Mouse (Mus musculus) neural tube, embryonic 11.5 days (tissue): ENCODE data around the gene Kirrel2. TPM values are rescaled to one million over a fixed set of nuclear protein-coding genes. Genes with fewer than 3 reads are reported as not detected.
A peak's percentile ranks its signal among the peaks of the same experiment; 100 is the strongest.
"Not testable (repeated sequence)": the region's sequence is repeated elsewhere in the genome, so short reads cannot be mapped to it uniquely, and the experiment has no call there.

Source experiments
- ATAC-seq: fragments of 200-750 bp; cut with Nextera tagmentation; 2 replicates; pipeline ENCODE4 v1.8.0; 2017; ENCODE audit warnings: moderate number of reproducible peaks, mild to moderate bottlenecking, moderate TSS enrichment, moderate library complexity; ENCODE audit not compliant: insufficient read depth, low FRiP score, low TSS enrichment
- DNase-seq: peaks from one replicate; pipeline ENCODE4 v3.0.0-alpha.2; 2015; ENCODE audit warnings: low spot score
- H3K27ac ChIP-seq: fragments of 300-500 bp; sonication (generic); 2 replicates; pipeline ENCODE4 v1.5.1; 2014; ENCODE audit warnings: low read depth, mild to moderate bottlenecking, low read length
- H3K27me3 ChIP-seq: fragments of 300-500 bp; sonication (generic); 2 replicates; pipeline ENCODE4 v1.6.1; 2014; ENCODE audit warnings: mild to moderate bottlenecking, low read length, mixed read lengths; ENCODE audit not compliant: control insufficient read depth, insufficient read depth
- H3K36me3 ChIP-seq: fragments of 300-500 bp; sonication (generic); 2 replicates; pipeline ENCODE4 v1.6.1; 2014; ENCODE audit warnings: mild to moderate bottlenecking, low read length, moderate library complexity, mixed read lengths; ENCODE audit not compliant: control insufficient read depth, insufficient read depth
- H3K4me1 ChIP-seq: fragments of 300-500 bp; sonication (generic); 2 replicates; pipeline ENCODE4 v1.6.1; 2014; ENCODE audit warnings: low read length, mixed read lengths; ENCODE audit not compliant: control insufficient read depth, insufficient read depth
- H3K4me2 ChIP-seq: fragments of 300-500 bp; sonication (generic); 2 replicates; pipeline ENCODE4 v1.6.1; 2014; ENCODE audit warnings: low read depth, mild to moderate bottlenecking, moderate library complexity
- H3K4me3 ChIP-seq: fragments of 300-500 bp; sonication (generic); 2 replicates; pipeline ENCODE4 v1.5.1; 2014; ENCODE audit warnings: low read depth, low read length
- H3K9ac ChIP-seq: fragments of 300-500 bp; sonication (generic); 2 replicates; pipeline ENCODE4 v1.6.1; 2014; ENCODE audit warnings: mild to moderate bottlenecking, low read length
- H3K9me3 ChIP-seq: fragments of 300-500 bp; sonication (generic); 2 replicates; pipeline ENCODE4 v1.6.1; 2016; ENCODE audit warnings: low read length; ENCODE audit not compliant: control insufficient read depth
- WGBS: fragments of 180-500 bp; shearing (Covaris S2); extraction: QIAGEN DNeasy Blood & Tissue Kit; methylation state at CpG from one replicate; pipeline ENCODE4 v1.1.7; 2014; 5-methylcytosine and 5-hydroxymethylcytosine counted together
- polyA plus RNA-seq: library from polyadenylated mRNA; unstranded; fragments of >200 nt; fragmentation: Nextera tagmentation; extraction: Ambion mirVana; gene quantifications from 2 replicates; pipeline ENCODE4 v1.2.1, GENCODE M21; 2014

Kirrel2 gene
- 19.0 and 19.6 TPM in 2 replicates for polyA plus RNA-seq

DNA sequence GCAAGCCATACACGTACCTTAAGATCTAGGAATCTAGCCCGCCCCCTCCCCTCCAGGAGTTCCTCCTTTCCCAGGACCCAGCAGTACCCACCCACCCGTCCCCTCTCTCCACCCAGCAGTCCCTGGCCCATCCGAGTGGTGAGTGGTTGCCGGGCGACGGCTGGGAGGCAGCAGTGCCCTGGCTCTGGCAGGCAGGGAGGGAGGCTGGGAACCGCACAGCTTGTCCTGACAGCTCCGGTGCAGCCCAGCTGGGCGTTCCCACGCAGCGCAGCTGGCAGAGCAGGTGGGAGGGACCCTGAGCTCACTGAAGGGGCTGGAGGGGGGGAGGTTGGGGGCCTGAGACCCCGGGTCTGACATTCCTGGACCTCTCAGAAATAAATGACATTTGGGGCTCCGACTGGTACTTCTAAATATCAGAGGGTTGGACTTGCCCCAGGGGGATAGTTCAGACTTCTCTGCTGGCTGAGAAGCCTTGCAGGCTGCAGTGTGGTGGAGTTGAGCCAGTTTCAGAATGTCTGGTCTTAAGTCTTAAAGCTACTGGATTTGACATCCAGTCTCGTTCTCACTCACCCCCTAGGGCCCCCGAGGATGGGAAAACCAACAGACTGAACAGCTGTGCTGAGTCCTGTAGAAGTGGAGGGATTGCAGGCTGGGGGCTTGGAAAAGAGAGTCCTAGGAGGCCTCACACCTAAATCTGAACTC lies at the start of gene Kirrel2, which contains the start of gene Nphs1:
Kirrel2 (minus strand) TSS at position 62 of the 702 bp plus-strand sequence.
Nphs1 (plus strand) TSS at position 687 of the 702 bp plus-strand sequence.
- peak within 1 kb of the TSS; percentile 26 for H3K4me3 ChIP-seq
- H3K9ac ChIP-seq, result peak within 1 kb of the TSS; percentile 30; the same call in 1 of the 2 replicates

DNA sequence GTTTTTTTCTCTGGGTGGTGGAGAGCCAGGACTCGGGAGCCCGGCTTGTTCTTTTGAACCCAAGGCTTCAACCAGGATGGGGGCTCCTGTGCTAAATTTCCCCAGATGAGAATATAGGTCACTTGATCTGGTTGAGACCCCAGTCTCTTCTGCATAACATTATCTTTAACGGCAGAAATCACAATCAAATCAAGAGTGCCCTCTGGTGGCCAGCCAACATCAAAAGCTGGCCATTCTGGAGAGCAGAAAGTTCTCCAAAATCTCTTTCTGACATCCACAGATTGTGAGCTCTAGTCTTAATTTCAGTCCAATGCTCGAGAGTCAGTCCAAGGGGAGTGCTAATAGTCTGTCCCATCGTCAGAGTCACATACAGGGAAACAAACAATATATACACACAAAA lies 43.7 kb upstream of the Kirrel2 start:
- not testable (repeated sequence) for H3K4me2 ChIP-seq, H3K36me3 ChIP-seq, H3K4me1 ChIP-seq, H3K27me3 ChIP-seq, H3K9me3 ChIP-seq, H3K27ac ChIP-seq, H3K9ac ChIP-seq, H3K4me3 ChIP-seq, DNase-seq, ATAC-seq
- WGBS, result 82% methylated on average over 5 of the region's 5 CpGs

More for the DNA sequence above, at the start of gene Kirrel2, which contains the start of gene Nphs1:
- H3K27me3 ChIP-seq, result peaks cover 87% of the 10 kb centered on the region
- H3K27ac ChIP-seq, result peak within 1 kb of the TSS; percentile 47
- ATAC-seq (peak; percentile 90), DNase-seq (peak; percentile 87)
- peak within 1 kb of the TSS; percentile 41 for H3K4me2 ChIP-seq
- H3K36me3 ChIP-seq, result no peaks in the 10 kb centered on the region
- H3K4me1 ChIP-seq, result peaks cover 14% of the 10 kb centered on the region
- WGBS, result under 1% methylated on average over 16 of the region's 16 CpGs
- no peaks in the 10 kb centered on the region for H3K9me3 ChIP-seq

DNA sequence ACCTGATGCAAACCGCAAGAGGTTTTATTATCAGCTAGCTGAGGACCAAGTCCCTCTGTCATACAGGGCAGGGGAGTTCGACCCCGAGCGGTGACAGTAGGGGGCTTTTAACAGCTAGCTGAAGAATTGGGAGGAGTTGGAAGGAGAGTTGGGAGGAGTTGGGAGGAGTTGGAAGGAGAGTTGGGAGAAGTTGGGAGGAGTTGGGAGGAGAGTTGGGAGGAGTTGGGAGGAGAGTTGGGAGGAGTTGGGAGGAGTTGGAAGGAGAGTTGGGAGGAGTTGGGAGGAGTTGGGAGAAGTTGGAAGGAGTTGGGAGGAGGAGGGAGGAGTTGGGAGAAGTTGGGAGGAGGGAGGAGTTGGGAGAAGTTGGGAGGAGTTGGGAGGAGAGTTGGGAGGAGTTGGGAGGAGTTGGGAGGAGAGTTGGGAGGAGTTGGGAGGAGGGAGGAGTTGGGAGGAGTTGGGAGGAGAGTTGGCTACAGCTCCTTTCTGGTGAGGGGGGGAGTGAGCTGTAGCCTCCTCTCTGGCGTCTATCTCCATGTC lies 38.1 kb upstream of the Kirrel2 start:
- not testable (repeated sequence) for H3K4me3 ChIP-seq, H3K27ac ChIP-seq, H3K4me1 ChIP-seq, H3K27me3 ChIP-seq, H3K9ac ChIP-seq, H3K9me3 ChIP-seq, H3K4me2 ChIP-seq, H3K36me3 ChIP-seq, ATAC-seq
- peak; percentile 5 for DNase-seq
- 61% methylated on average over 5 of the region's 5 CpGs for WGBS

DNA sequence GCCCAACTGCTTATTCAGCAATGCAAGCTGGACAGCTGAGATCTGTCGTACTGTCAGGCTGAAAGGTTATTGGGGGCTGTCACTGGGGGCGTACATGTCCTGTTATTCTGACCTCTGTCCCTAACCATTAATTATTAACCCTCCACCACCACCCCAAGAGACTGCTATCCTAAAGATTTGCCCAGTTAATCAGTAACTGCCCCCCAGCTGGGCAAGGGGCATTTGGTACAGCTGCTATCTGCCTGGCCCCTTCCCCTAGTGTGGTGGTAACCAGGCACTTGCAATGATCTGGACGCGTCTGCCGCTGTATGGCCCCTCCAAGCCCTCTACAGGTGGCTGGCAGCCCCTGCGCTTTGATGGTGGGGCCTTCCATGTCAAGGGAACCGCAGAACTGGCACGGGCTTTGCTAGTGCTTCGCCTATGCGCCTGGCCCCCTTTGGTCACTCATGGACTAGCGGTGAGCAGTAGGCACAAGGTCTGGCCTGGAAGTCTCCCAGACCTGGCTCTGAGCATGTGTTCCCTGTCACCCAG lies 36.0 kb upstream of the Kirrel2 start, which contains the start of gene Prodh2:
Prodh2 (plus strand) TSS at position 222 of the 531 bp plus-strand sequence.
- 44% methylated on average over 11 of the region's 11 CpGs for WGBS
- H3K36me3 ChIP-seq, result no peaks in the 10 kb centered on the region
- H3K9ac ChIP-seq, result no peak within 1 kb of the TSS
- H3K9me3 ChIP-seq, result no peaks in the 10 kb centered on the region
- no peak for DNase-seq
- no peaks in the 10 kb centered on the region for H3K27me3 ChIP-seq
- H3K4me2 ChIP-seq, result no peak within 1 kb of the TSS
- no peak for ATAC-seq
- H3K27ac ChIP-seq, result no peak within 1 kb of the TSS
- H3K4me3 ChIP-seq, result no peak within 1 kb of the TSS
- H3K4me1 ChIP-seq, result no peaks in the 10 kb centered on the region

DNA sequence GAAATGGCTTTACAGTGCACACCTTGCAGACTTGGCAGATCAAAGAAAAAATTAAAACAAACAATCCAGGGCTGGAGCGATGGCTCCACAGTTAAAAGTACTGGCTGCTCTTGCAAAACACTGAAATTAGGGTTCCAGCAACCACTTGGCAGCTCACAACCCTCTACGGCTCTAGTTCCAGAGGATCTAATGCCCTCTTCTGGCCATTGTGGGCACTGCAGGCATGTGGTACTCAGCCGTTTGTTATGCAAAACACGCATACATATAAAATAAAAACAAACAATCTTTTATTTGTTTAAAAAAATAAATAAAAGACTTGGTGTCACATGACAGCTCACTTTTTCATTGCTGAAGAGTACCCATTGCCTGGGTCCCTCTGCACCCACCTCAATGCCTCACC lies 35.3 kb upstream of the Kirrel2 start:
- no peaks in the 10 kb centered on the region for H3K4me1 ChIP-seq
- no peaks in the 10 kb centered on the region for H3K27me3 ChIP-seq
- DNase-seq, result peak; percentile 73
- H3K4me3 ChIP-seq, result no peak overlapping the region
- ATAC-seq, result no peak
- WGBS, result 20% methylated on average over 4 of the region's 4 CpGs
- no peaks in the 10 kb centered on the region for H3K36me3 ChIP-seq
- H3K9ac ChIP-seq, result no peak overlapping the region
- no peak overlapping the region for H3K4me2 ChIP-seq
- H3K27ac ChIP-seq, result no peak overlapping the region
- H3K9me3 ChIP-seq, result no peaks in the 10 kb centered on the region

DNA sequence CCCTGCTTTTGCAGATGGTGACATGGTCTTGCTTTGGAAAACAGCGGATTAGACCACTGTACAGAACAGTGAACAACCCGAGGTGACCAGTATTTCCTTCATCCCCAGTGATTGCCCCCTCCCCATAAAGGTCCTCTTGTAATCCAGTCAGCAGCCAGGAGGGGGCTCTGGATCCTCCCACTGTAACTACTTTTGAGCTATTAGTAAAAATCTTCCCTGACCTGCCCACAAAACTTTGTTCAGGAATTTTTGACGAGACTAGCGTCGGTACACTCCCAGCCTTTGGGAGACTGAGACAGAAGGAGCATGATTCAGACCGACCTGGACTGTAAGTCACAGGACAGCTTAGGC lies 33.4 kb upstream of the Kirrel2 start:
- no peak overlapping the region for H3K27ac ChIP-seq
- no peaks in the 10 kb centered on the region for H3K27me3 ChIP-seq
- ATAC-seq (no peak), DNase-seq (peak; percentile 21)
- no peak overlapping the region for H3K4me3 ChIP-seq
- no peaks in the 10 kb centered on the region for H3K9me3 ChIP-seq
- 30% methylated on average over 6 of the region's 6 CpGs for WGBS
- H3K4me2 ChIP-seq, result no peak overlapping the region
- no peaks in the 10 kb centered on the region for H3K4me1 ChIP-seq
- no peak overlapping the region for H3K9ac ChIP-seq
- H3K36me3 ChIP-seq, result no peaks in the 10 kb centered on the region

DNA sequence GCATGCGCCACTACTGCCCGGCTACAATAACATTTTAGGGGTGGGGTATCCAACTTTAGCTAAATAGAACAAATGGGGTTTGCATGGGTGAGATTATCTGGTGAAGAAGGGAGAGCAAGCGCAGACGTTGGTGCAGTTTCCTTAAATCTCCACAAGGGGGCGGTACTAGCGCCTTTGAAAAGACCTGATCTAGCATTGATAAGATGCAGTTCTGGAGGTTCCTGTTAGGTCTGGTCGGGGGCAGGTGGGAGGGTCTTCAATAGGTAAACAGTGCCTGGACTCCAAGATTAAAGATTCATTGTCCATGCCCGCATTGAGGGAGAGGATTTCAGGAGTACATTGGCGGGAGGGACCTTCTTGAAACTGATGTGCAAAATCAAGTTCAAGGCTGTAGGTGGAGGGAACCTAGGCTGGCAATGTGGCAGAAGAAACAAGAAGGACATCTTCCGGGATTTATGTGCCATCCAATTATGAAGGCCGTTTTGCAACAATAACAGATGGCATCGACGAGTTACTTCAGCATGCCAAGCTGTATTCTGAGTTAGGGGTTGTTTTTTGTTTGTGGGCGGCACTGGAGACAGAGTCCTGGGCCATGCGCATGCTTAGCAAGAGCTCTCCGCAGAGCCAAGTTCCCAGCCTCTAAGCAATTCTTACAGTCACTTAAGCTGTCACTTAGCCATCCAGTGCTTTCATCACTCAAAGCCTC lies 32.9 kb upstream of the Kirrel2 start:
- no peaks in the 10 kb centered on the region for H3K27me3 ChIP-seq
- no peak for ATAC-seq
- no peaks in the 10 kb centered on the region for H3K36me3 ChIP-seq
- 30% methylated on average over 16 of the region's 16 CpGs for WGBS
- no peaks in the 10 kb centered on the region for H3K4me1 ChIP-seq
- peak; percentile 53 for DNase-seq
- no peaks in the 10 kb centered on the region for H3K9me3 ChIP-seq
- H3K4me2 ChIP-seq, result no peak overlapping the region
- H3K27ac ChIP-seq, result no peak overlapping the region
- no peak overlapping the region for H3K4me3 ChIP-seq
- H3K9ac ChIP-seq, result no peak overlapping the region

DNA sequence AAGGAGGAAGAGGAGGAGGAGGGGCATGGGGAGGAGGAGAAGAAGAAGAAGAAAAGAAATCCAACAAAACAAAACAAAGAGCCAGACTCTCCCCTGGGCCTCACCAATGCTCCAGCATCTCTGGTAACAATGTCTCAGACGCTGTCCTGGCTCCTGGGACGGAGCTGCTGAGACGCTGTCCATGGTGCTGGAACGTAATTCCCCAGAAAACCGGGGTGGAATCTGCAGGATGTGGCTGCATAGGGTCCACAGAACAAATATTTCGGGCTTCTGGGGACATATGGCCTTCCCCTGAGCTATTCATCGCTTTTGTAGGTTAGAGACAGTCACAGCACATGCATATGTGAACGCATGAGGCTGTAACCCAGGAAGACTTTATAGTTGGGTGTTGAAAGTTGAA lies 26.8 kb upstream of the Kirrel2 start:
- Histone ChIP-seq H3K4me2 (no peak overlapping the region), H3K4me1 (no peaks in the 10 kb centered on the region), H3K27me3 (no peaks in the 10 kb centered on the region), H3K36me3 (no peaks in the 10 kb centered on the region), H3K9me3 (no peaks in the 10 kb centered on the region), H3K4me3 (no peak overlapping the region), H3K9ac (no peak overlapping the region), H3K27ac (no peak overlapping the region)
- DNase-seq (peak; percentile 65), ATAC-seq (no peak)
- WGBS, result 17% methylated on average over 8 of the region's 8 CpGs
